Mouse (Mus musculus) stomach, embryonic 16.5 days (tissue): Measurements from ENCODE around the gene Evx2. TPM values are rescaled to one million over a fixed set of nuclear protein-coding genes. Genes with fewer than 3 reads are reported as not detected.

Experiments
- ATAC-seq: fragments of 200-750 bp; cut with Nextera tagmentation; 2 replicates; pipeline ENCODE4 v1.8.0; 2017; ENCODE audit warnings: moderate number of reproducible peaks, moderate TSS enrichment; ENCODE audit not compliant: insufficient read depth, low FRiP score
- H3K27ac ChIP-seq: fragments of 300-500 bp; sonication (generic); 2 replicates; pipeline ENCODE4 v1.5.1; 2014; ENCODE audit warnings: low read length
- H3K27me3 ChIP-seq: fragments of 300-500 bp; sonication (generic); 2 replicates; pipeline ENCODE4 v1.6.1; 2014; ENCODE audit warnings: low read length, control low read depth, mixed read lengths; ENCODE audit not compliant: control insufficient read depth, insufficient read depth
- H3K36me3 ChIP-seq: fragments of 300-500 bp; sonication (generic); 2 replicates; pipeline ENCODE4 v1.6.1; 2014; ENCODE audit warnings: low read length; ENCODE audit not compliant: control insufficient read depth, insufficient read depth
- H3K4me1 ChIP-seq: fragments of 300-500 bp; sonication (generic); 2 replicates; pipeline ENCODE4 v1.6.1; 2014; ENCODE audit warnings: low read length, control low read depth, mixed read lengths; ENCODE audit not compliant: control insufficient read depth, insufficient read depth
- H3K4me2 ChIP-seq: fragments of 300-500 bp; sonication (generic); 2 replicates; pipeline ENCODE4 v1.6.1; 2014; ENCODE audit warnings: low read depth, low read length, mixed read lengths
- H3K4me3 ChIP-seq: fragments of 300-500 bp; sonication (generic); replicated peaks from 2 replicates; pipeline ENCODE4 v1.5.1; 2014; ENCODE audit warnings: mild to moderate bottlenecking, low read length
- H3K9ac ChIP-seq: fragments of 300-500 bp; sonication (generic); 2 replicates; pipeline ENCODE4 v1.6.1; 2014; ENCODE audit warnings: low read length
- H3K9me3 ChIP-seq: fragments of 300-500 bp; sonication (generic); replicated peaks from 2 replicates; pipeline ENCODE4 v1.6.1; 2016; ENCODE audit warnings: low read length, control low read depth; ENCODE audit not compliant: control insufficient read depth
- WGBS: fragments of 180-500 bp; shearing (Covaris S2); extraction: QIAGEN DNeasy Blood & Tissue Kit; methylation state at CpG from one replicate; pipeline ENCODE4 v1.1.7; 2014; 5-methylcytosine and 5-hydroxymethylcytosine counted together
- polyA plus RNA-seq: library from polyadenylated mRNA; unstranded; fragments of >200 nt; fragmentation: Nextera tagmentation; extraction: Ambion mirVana; gene quantifications from 2 replicates; pipeline ENCODE4 v1.2.1, GENCODE M21; 2015

The Evx2 gene
- polyA plus RNA-seq, 1 experiment from 2014 or later = not detected

DNA sequence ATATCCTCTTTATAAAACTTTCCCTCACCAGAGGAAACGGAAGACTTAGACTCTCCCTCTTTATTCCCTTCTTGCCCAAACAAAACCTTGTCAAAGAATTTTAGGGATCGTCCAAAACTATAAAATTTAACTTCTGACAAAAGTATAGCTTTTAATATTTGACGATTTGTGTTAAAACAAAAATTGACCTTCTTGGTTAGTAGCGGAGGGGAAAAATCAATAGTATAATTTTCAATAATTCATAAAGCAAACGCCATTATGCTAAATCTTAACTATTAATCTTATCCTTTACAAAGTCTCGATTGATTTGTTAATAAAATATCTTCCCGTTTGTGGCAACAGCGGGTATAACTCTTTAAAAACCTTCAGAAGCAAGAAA lies 31.0 kb upstream of the Evx2 start:
- H3K9ac ChIP-seq = no peak overlapping the region
- no peaks in the 10 kb centered on the region for H3K9me3 ChIP-seq
- H3K4me1 ChIP-seq = no peaks in the 10 kb centered on the region; the same call in 1 of the 2 replicates
- H3K27ac ChIP-seq = no peak overlapping the region
- H3K36me3 ChIP-seq = no peaks in the 10 kb centered on the region
- 8% methylated on average over 8 of the region's 8 CpGs for WGBS
- peaks cover 86% of the 10 kb centered on the region for H3K27me3 ChIP-seq
- H3K4me3 ChIP-seq = no peak overlapping the region
- no peak overlapping the region for H3K4me2 ChIP-seq
- ATAC-seq = no peak

DNA sequence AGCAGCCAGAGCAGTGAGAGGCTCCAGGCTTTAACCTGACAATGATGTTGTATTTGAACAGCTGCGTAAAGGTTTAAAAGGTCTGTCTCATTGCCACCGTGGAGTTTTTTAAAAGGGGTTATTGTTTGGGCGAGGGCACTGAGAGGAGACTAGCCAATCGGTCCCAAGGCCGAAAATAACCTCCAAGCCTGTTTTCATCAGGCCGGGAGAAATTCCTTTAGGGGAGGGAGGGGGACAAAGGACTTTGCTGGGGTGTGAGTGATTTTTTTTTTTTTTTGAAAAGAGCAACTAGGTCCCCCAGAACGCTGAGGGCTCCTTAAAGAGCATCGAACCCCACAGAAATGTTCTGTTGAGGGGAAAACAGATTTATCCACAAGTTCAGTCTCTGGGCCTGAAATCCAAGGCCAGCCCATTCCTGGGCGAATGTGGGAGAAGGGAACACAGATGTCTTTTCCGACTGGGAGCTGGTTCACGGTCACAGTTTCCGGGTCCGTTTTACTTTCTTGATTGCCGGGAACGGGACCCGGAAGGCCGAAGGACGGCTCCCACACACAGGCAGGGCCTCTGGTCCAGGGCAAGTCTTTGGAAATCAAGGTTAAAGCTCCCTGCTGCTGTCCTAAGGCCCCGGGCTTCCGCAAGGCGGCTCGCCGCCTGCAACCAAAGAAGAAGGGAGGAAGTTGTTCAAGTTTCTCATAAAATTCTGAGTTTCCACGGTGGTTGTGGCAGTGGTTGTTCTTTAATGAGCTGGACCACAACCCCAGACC lies 30.4 kb upstream of the Evx2 start:
- WGBS = 1% methylated on average over 24 of the region's 24 CpGs
- Histone ChIP-seq H3K9ac (no peak overlapping the region), H3K27ac (no peak overlapping the region), H3K9me3 (no peaks in the 10 kb centered on the region), H3K27me3 (peaks cover 86% of the 10 kb centered on the region), H3K4me1 (no peaks in the 10 kb centered on the region; the same call in 1 of the 2 replicates), H3K36me3 (no peaks in the 10 kb centered on the region), H3K4me3 (no peak overlapping the region), H3K4me2 (no peak overlapping the region)
- no peak for ATAC-seq

DNA sequence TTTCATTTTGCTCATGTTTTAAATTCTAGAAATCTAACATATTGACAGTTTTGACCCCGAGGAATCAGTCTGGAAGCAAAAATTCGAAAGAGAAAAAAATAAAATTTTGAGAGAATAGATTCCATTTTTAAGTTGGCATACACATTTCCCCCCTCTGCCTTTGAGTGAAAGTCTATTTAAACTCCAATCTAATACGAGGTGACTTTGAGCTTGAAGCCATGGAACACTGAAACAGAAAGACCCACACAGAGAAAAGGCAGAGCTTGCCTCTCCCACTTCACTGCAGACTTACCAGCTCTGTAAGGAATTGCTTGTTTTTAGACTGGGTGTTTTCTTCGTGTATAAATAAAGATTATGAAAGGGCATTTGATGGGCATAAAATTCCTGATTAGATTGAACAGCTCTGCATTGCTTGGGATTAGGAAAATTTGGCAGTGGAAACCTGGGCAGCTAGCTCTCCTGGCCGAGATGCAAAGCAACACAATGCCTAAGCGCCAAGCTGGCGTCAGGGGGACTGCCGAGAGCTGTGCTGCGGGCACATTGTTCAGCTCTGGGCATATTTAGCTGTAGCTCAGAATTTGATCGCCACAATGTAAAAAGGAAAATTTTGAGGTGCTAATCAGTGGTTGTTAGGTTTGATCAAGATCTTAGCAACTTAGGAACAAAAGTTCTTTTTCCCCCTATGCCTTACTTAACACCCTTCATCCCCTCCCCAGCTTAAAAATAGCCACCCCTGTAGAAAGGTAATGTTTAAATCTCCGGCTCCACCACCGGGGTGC lies 29.6 kb upstream of the Evx2 start:
- Histone ChIP-seq H3K27ac (no peak overlapping the region), H3K4me1 (no peaks in the 10 kb centered on the region; the same call in 1 of the 2 replicates), H3K9me3 (no peaks in the 10 kb centered on the region), H3K4me3 (no peak overlapping the region), H3K4me2 (no peak overlapping the region), H3K9ac (no peak overlapping the region), H3K27me3 (peaks cover 86% of the 10 kb centered on the region), H3K36me3 (no peaks in the 10 kb centered on the region)
- ATAC-seq = no peak
- WGBS = 5% methylated on average over 12 of the region's 12 CpGs

DNA sequence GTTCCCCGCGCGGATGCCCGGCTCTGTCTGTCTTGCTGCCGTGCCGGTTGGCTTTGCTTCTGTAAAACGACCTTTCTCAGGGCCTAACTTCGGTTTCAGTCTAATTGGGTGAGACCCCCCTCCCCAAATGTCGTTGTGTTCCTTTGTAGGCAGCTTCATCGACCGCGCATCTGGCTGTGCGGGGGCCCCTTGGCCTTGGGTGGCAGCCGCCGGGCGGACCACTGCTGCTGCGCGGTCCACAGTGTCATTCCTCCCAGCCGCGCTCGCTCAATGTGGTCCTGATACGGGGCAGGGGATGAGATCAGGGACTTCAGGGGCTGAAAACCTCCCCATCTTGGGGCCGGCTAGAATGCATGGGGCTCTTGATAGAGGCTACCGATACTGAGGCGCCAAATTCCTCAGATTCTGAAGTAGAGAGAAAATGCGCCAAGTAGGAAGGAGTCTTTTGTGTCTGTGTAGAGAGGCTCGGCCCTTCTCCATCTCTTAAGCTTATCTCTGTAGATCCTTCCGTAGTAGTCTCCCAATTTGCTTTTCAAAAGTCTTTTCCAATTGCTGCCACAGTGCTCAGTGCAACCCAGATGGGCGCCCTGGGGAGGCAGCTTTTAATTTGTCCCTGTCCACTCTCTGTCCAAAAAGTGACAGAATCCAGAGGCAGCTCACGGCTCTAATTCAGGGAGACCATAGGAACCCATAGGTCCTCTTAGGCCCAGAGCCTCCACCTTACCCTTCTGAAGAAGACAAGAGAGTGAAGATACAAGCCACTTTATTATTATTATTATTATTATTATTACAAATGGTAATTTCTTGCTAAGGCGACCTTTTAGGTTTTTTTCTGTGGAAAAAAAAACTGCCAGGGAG lies 28.6 kb upstream of the Evx2 start:
- no peaks in the 10 kb centered on the region for H3K9me3 ChIP-seq
- ATAC-seq = no peak
- no peak overlapping the region for H3K27ac ChIP-seq
- no peak overlapping the region for H3K9ac ChIP-seq
- peaks cover under 1% of the 10 kb centered on the region for H3K4me1 ChIP-seq
- no peaks in the 10 kb centered on the region for H3K36me3 ChIP-seq
- H3K27me3 ChIP-seq = peaks cover 86% of the 10 kb centered on the region
- no peak overlapping the region for H3K4me3 ChIP-seq
- WGBS = 2% methylated on average over 31 of the region's 31 CpGs
- H3K4me2 ChIP-seq = no peak overlapping the region

DNA sequence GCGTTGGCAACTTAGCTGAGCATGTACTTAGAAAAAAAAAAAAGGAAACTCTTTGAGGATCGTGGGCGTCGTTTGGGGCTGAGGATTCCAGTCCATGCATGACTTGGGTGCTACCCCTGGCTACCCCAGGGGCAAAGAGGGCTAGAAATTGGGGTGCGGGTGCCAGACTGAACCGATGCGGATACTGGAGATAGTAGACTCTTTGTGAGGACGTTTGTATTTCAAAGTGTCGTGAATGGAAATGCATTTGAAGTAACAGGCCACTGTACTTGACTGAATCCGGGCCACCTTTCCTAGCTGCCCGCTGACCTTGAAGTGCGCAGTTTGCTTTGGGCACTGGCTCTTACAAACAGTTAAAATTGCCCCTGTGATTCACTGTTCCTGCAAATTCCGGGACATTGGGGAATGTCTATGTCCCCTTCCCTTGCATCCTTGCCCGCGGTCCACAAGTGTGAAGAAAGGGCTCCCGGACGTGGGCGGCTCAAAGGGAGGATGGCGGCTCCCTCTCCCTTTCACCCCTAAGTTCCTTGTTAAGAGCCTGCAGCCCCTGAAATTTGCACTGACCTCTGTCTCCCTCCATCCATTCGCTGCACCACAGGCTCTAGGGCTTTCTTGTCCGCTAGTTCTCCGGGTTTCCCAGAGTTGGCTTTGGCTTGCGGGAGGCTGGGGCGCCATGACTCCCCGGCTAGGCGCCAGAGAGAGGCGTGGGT lies 27.8 kb upstream of the Evx2 start:
- WGBS = 2% methylated on average over 27 of the region's 27 CpGs
- no peaks in the 10 kb centered on the region for H3K9me3 ChIP-seq
- no peak for ATAC-seq
- no peak overlapping the region for H3K4me2 ChIP-seq
- no peak overlapping the region for H3K27ac ChIP-seq
- H3K36me3 ChIP-seq = no peaks in the 10 kb centered on the region
- H3K4me1 ChIP-seq = peaks cover 5% of the 10 kb centered on the region
- H3K27me3 ChIP-seq = peaks cover 87% of the 10 kb centered on the region
- H3K9ac ChIP-seq = no peak overlapping the region
- no peak overlapping the region for H3K4me3 ChIP-seq

DNA sequence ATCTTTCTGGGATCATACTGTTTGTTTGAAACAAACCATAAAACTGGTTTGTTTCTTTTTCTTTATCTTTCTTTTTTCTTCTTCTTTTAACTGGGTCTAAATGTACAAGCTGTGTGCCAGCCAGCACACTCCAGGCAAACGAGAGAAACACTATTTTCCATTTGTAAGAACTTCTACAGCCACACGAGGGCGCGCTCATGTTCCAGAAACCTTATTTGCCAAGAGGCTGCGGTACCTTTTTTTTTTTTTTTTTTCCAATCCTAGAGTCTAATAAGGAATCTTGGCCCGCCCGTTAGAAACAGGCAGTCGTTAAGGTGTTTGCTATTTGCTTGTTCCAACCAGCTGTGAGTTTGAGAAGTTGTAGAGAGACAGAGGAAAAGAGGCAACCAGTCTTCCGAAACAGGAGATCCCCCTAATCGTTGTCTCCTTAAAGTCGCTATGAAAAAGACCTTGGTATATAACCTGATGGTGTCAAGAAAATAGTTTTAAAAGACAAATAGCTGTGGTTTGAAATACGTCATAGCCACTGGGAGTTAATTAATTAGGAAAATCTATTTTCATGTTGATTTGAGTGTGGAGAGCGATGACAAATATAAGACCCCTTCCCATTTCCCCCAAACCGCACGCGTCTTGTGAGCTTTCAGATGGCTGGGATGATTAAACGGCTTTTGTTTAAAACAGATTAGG lies 27.1 kb upstream of the Evx2 start:
- ATAC-seq = no peak
- H3K36me3 ChIP-seq = no peaks in the 10 kb centered on the region
- H3K9me3 ChIP-seq = no peaks in the 10 kb centered on the region
- no peak overlapping the region for H3K27ac ChIP-seq
- H3K4me1 ChIP-seq = peaks cover 10% of the 10 kb centered on the region
- no peak overlapping the region for H3K4me2 ChIP-seq
- no peak overlapping the region for H3K4me3 ChIP-seq
- WGBS = 6% methylated on average over 17 of the region's 17 CpGs
- peaks cover 87% of the 10 kb centered on the region for H3K27me3 ChIP-seq
- no peak overlapping the region for H3K9ac ChIP-seq

DNA sequence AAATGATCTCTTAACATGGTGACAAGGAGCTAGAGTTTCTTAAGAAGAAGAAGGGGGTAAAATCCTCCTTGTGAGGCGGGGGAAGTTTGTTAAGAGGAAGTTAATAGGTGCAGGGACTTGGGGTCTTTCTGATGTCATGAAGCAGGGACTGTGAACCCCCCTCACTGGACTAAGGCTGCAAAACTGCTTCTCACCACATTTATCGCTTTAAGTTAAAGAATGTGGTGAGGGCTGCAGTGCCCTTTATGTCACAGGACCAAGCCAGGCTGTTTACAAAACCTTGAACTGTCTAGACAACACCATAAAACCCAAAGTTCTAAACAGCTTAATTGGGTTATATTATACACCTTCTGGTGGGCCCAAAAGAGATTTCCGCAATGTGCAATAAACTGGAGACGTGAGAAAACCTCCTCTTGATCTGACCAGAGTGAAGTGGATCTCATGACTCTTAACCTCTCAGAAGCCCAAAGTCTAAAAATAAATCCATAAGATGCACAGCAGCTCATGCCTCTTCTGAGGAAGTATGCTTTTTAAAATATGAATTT lies 25.8 kb upstream of the Evx2 start:
- ATAC-seq = no peak
- WGBS = 14% methylated on average over 4 of the region's 4 CpGs
- H3K4me1 ChIP-seq = peaks cover 10% of the 10 kb centered on the region
- H3K9ac ChIP-seq = no peak overlapping the region
- H3K27me3 ChIP-seq = peaks cover 92% of the 10 kb centered on the region
- no peaks in the 10 kb centered on the region for H3K36me3 ChIP-seq
- no peak overlapping the region for H3K27ac ChIP-seq
- no peak overlapping the region for H3K4me3 ChIP-seq
- H3K9me3 ChIP-seq = no peaks in the 10 kb centered on the region
- H3K4me2 ChIP-seq = no peak overlapping the region

DNA sequence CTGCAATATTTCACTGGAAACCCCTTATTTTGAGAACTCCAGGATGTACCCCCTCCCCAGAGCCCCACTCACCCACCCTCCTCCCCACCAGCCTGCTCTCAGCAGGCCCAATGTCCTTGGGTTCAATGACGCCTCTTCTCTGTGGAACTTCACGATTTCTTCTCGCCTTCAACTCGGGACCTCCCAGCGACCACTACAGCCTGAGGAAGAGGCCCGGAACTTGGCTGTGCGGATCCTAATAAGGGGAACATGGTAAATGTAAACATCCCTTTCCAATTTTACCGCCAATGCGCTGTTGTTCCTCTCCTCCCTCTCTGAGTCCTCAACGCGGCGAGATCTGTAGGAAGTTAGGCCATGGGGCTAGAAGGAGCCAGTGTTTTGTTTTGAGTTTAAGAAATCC lies 24.7 kb upstream of the Evx2 start:
- WGBS = 3% methylated on average over 12 of the region's 12 CpGs
- no peaks in the 10 kb centered on the region for H3K9me3 ChIP-seq
- no peak overlapping the region for H3K27ac ChIP-seq
- no peak overlapping the region for H3K4me2 ChIP-seq
- ATAC-seq = no peak
- H3K9ac ChIP-seq = no peak overlapping the region
- peaks cover 10% of the 10 kb centered on the region for H3K4me1 ChIP-seq
- peaks cover 92% of the 10 kb centered on the region for H3K27me3 ChIP-seq
- H3K4me3 ChIP-seq = no peak overlapping the region
- H3K36me3 ChIP-seq = no peaks in the 10 kb centered on the region
